Mouse (Mus musculus): ENCODE measurements around the gene Cc2d2a. TPM values are rescaled to one million over a fixed set of nuclear protein-coding genes. Genes with fewer than 3 reads are reported as not detected.
A peak's percentile ranks its signal among the peaks of the same experiment; 100 is the strongest.

Cc2d2a gene
- total RNA-seq, 2 experiments from 2014 or later = 0.38 to 0.84 TPM

- no peak for ATAC-seq (replicated peaks; ENCODE audit: low FRiP score, poor library complexity, severe bottlenecking)
These were observed 60.3 kb downstream of the Cc2d2a start for GRCm38 (mm10) chr5:43722452-43722783.

- ATAC-seq (replicated peaks; ENCODE audit: low FRiP score, poor library complexity, severe bottlenecking) = no peak
These were observed 61.7 kb downstream of the Cc2d2a start for GRCm38 (mm10) chr5:43723830-43724229.

GRCm38 (mm10) chr5:43728375-43729165 lies 66.4 kb downstream of the Cc2d2a start:
- ATAC-seq (replicated peaks; ENCODE audit: low FRiP score, poor library complexity, severe bottlenecking) = no peak

- no peak for ATAC-seq (replicated peaks; ENCODE audit: low FRiP score, poor library complexity, severe bottlenecking)
These were observed 70.2 kb downstream of the Cc2d2a start for GRCm38 (mm10) chr5:43732381-43732780.

GRCm38 (mm10) chr5:43744187-43744586 lies 82.0 kb downstream of the Cc2d2a start:
- no peak for ATAC-seq (replicated peaks; ENCODE audit: low FRiP score, poor library complexity, severe bottlenecking)

- ATAC-seq (replicated peaks; ENCODE audit: low FRiP score, poor library complexity, severe bottlenecking) = no peak
These were observed 83.0 kb downstream of the Cc2d2a start for GRCm38 (mm10) chr5:43745156-43745555.

- ATAC-seq (replicated peaks; ENCODE audit: low FRiP score, poor library complexity, severe bottlenecking) = no peak
These were observed 85.9 kb downstream of the Cc2d2a start for GRCm38 (mm10) chr5:43748039-43748438.

GRCm38 (mm10) chr5:43749092-43749491 lies 86.9 kb downstream of the Cc2d2a start:
- ATAC-seq (replicated peaks; ENCODE audit: low FRiP score, poor library complexity, severe bottlenecking) = no peak

GRCm38 (mm10) chr5:43770618-43771354 lies 108.6 kb downstream of the Cc2d2a start:
- ATAC-seq (replicated peaks; ENCODE audit: low FRiP score, poor library complexity, severe bottlenecking) = no peak

- ATAC-seq (replicated peaks; ENCODE audit: low FRiP score, poor library complexity, severe bottlenecking) = no peak
These were observed 109.4 kb downstream of the Cc2d2a start for GRCm38 (mm10) chr5:43771555-43771954.

- no peak for ATAC-seq (replicated peaks; ENCODE audit: low FRiP score, poor library complexity, severe bottlenecking)
These were observed 114.3 kb downstream of the Cc2d2a start for GRCm38 (mm10) chr5:43776407-43776806.

- ATAC-seq (replicated peaks; ENCODE audit: low FRiP score, poor library complexity, severe bottlenecking) = no peak
These were observed 114.8 kb downstream of the Cc2d2a start for GRCm38 (mm10) chr5:43776993-43777392.

- ATAC-seq (replicated peaks; ENCODE audit: low FRiP score, poor library complexity, severe bottlenecking) = no peak
These were observed 116.4 kb downstream of the Cc2d2a start for GRCm38 (mm10) chr5:43778583-43778982.

- peak; percentile 23; the same call in 1 of the 2 replicates for ATAC-seq (replicated peaks; ENCODE audit: low FRiP score, poor library complexity, severe bottlenecking)
These were observed 119.4 kb downstream of the Cc2d2a start for GRCm38 (mm10) chr5:43781423-43781976.

GRCm38 (mm10) chr5:43781977-43782930 lies 120.1 kb downstream of the Cc2d2a start:
- peak; percentile 90 for ATAC-seq (replicated peaks; ENCODE audit: low FRiP score, poor library complexity, severe bottlenecking)

- ATAC-seq (replicated peaks; ENCODE audit: low FRiP score, poor library complexity, severe bottlenecking) = no peak
These were observed 121.8 kb downstream of the Cc2d2a start for GRCm38 (mm10) chr5:43783996-43784395.

- no peak for ATAC-seq (replicated peaks; ENCODE audit: low FRiP score, poor library complexity, severe bottlenecking)
These were observed 124.5 kb downstream of the Cc2d2a start for GRCm38 (mm10) chr5:43786607-43787006.

GRCm38 (mm10) chr5:43787976-43788752 lies 126.0 kb downstream of the Cc2d2a start:
- no peak for ATAC-seq (replicated peaks; ENCODE audit: low FRiP score, poor library complexity, severe bottlenecking)
